Comparison of ENCODE assay signal across 8 mouse cellular contexts in genomic region chr2:177957145-177957544, GRCm38 (mm10). TPM values are rescaled to one million over a fixed set of nuclear protein-coding genes. Genes with fewer than 3 reads are reported as not detected.
DNase-seq lines count a peak whose midpoint lies in the region; ATAC-seq and TF ChIP-seq lines count a peak whose summit lies in the region.
"Not testable (repeated sequence)": the region's sequence is repeated elsewhere in the genome, so short reads cannot be mapped to it uniquely, and the experiment has no call there.

Gene Gm14326, minus strand, starts transcription at chr2:177957297.

- not testable (repeated sequence) for H3K9ac ChIP-seq in hindbrain, postnatal 0 days (replicated peaks; ENCODE audit: low read length)

- not testable (repeated sequence) for H3K4me1 ChIP-seq in hindbrain, postnatal 0 days (ENCODE audit: insufficient read depth, low read length)

- peak within 1 kb of the TSS; percentile 39; the same call in 1 of the 2 replicates for H3K4me2 ChIP-seq in hindbrain, postnatal 0 days (ENCODE audit: low read depth, low read length)

- WGBS in hindbrain, postnatal 0 days, result 0% methylated on average over 4 of the region's 7 CpGs

- not testable (repeated sequence) for ATAC-seq in hindbrain, postnatal 0 days

- peak; percentile 38 for DNase-seq in MN1 (ENCODE audit: low spot score)
- DNase-seq in cerebellum, postnatal 10 days, result peak; percentile 60 to 75
- DNase-seq in gastrocnemius, adult 8-10 months (ENCODE audit: low spot score in 2 of 2), result peak; percentile 84 to 89
- DNase-seq in hindbrain, postnatal 0 days (ENCODE audit: low spot score), result peak; percentile 23
- DNase-seq in left cerebral cortex, adult 18-20 months (ENCODE audit: low spot score in 2 of 2), result peak; percentile 73 to 88
- peak; percentile 97 for DNase-seq in lung, postnatal 36 days
- DNase-seq in retina, embryonic 14.5 days (ENCODE audit: low spot score), result peak; percentile 33
- peak; percentile 66 to 82 for DNase-seq in thymus, postnatal 36 days

- 0 out of 2 replicates have a peak within 1 kb of the TSS, but pooled peaks have one; percentile 54 for H3K27ac ChIP-seq in hindbrain, postnatal 0 days

- peak within 1 kb of the TSS; percentile 37 for H3K4me3 ChIP-seq in hindbrain, postnatal 0 days (ENCODE audit: low read length)

- H3K36me3 ChIP-seq in hindbrain, postnatal 0 days (ENCODE audit: insufficient read depth, low read length), result not testable (repeated sequence)

- not testable (repeated sequence) for TF ChIP-seq CTCF in hindbrain, postnatal 0 days (IDR thresholded peaks at IDR 0.05; ENCODE audit: low read depth)

- not testable (repeated sequence) for H3K27me3 ChIP-seq in hindbrain, postnatal 0 days (ENCODE audit: insufficient read depth, low read length)

- H3K9me3 ChIP-seq in hindbrain, postnatal 0 days (ENCODE audit: low read length), result not testable (repeated sequence)

RNA-seq across cellular contexts. Expression of gene Gm14326, which starts in this region (rescaled TPM):
- 10 to 100 TPM; 36.0 to 51.9 (median 39.5) TPM for total RNA-seq in gastrocnemius, adult 8-10 months (2022)
- total RNA-seq in hindbrain, postnatal 0 days (2014; rRNA removed), result 5.0 and 6.9 TPM in 2 replicates
- polyA plus RNA-seq in hindbrain, postnatal 0 days (2015; fragmentation: Nextera tagmentation; extraction: Ambion mirVana), result 21.0 and 24.4 TPM in 2 replicates
- total RNA-seq in left cerebral cortex, adult 18-20 months (2021), result 10 to 100 TPM; 61.1 to 63.8 TPM

Comparison
In these comparisons a context has a peak if more than half of its experiments do, and no peak if none do; other contexts are left out.
1. DNase-seq: peak in every context shown above with its lines; median percentile 97 in lung, postnatal 36 days; 86 in gastrocnemius, adult 8-10 months; 80 in left cerebral cortex, adult 18-20 months; 74 in thymus, postnatal 36 days; 68 in cerebellum, postnatal 10 days; 38 in MN1; 33 in retina, embryonic 14.5 days; 23 in hindbrain, postnatal 0 days.